Mouse (Mus musculus): ENCODE measurements around the gene Adam10. TPM values are rescaled to one million over a fixed set of nuclear protein-coding genes. Genes with fewer than 3 reads are reported as not detected.
A peak's percentile ranks its signal among the peaks of the same experiment; 100 is the strongest.

Gene Adam10
- polyA plus RNA-seq, 1 experiment from 2014 or later, result 70.3 TPM

- ATAC-seq (replicated peaks; ENCODE audit: insufficient number of reproducible peaks, low FRiP score, low TSS enrichment, low read depth) (no peak), DNase-seq (ENCODE audit: low spot score) (no peak)
- 70% methylated on average over 7 of the region's 7 CpGs for WGBS
- no peak overlapping the region for H3K4me3 ChIP-seq (ENCODE audit: low read depth, low read length)
- no peak overlapping the region for H3K4me2 ChIP-seq (ENCODE audit: low read depth, low read length)
- H3K27me3 ChIP-seq (ENCODE audit: control insufficient read depth, insufficient read depth, low read length), result no peaks in the 10 kb centered on the region
- H3K27ac ChIP-seq (replicated peaks; ENCODE audit: low read depth, low read length), result no peak overlapping the region
- H3K9me3 ChIP-seq (replicated peaks; ENCODE audit: control insufficient read depth, low read length), result no peaks in the 10 kb centered on the region
- H3K9ac ChIP-seq (replicated peaks; ENCODE audit: low read length), result no peak overlapping the region
- no peaks in the 10 kb centered on the region for H3K36me3 ChIP-seq (replicated peaks; ENCODE audit: control insufficient read depth, insufficient read depth, low read depth, low read length)
- H3K4me1 ChIP-seq (ENCODE audit: control insufficient read depth, insufficient read depth, low read length), result no peaks in the 10 kb centered on the region
These were observed 12.0 kb upstream of the Adam10 start for GRCm38 (mm10) chr9:70666811-70667210.

- H3K4me2 ChIP-seq (ENCODE audit: low read depth, low read length), result no peak overlapping the region
- H3K27ac ChIP-seq (replicated peaks; ENCODE audit: low read depth, low read length), result no peak overlapping the region
- ATAC-seq (replicated peaks; ENCODE audit: insufficient number of reproducible peaks, low FRiP score, low TSS enrichment, low read depth) (no peak), DNase-seq (ENCODE audit: low spot score) (no peak)
- H3K4me1 ChIP-seq (ENCODE audit: control insufficient read depth, insufficient read depth, low read length), result no peaks in the 10 kb centered on the region
- H3K9ac ChIP-seq (replicated peaks; ENCODE audit: low read length), result no peak overlapping the region
- no peaks in the 10 kb centered on the region for H3K9me3 ChIP-seq (replicated peaks; ENCODE audit: control insufficient read depth, low read length)
- no peak overlapping the region for H3K4me3 ChIP-seq (ENCODE audit: low read depth, low read length)
- H3K27me3 ChIP-seq (ENCODE audit: control insufficient read depth, insufficient read depth, low read length), result no peaks in the 10 kb centered on the region
- H3K36me3 ChIP-seq (replicated peaks; ENCODE audit: control insufficient read depth, insufficient read depth, low read depth, low read length), result no peaks in the 10 kb centered on the region
These were observed 10.7 kb upstream of the Adam10 start for GRCm38 (mm10) chr9:70668048-70668447.

- 57% methylated on average over 2 of the region's 2 CpGs for WGBS
- Histone ChIP-seq H3K4me2 (ENCODE audit: low read depth, low read length) (no peak overlapping the region), H3K36me3 (replicated peaks; ENCODE audit: control insufficient read depth, insufficient read depth, low read depth, low read length) (no peaks in the 10 kb centered on the region), H3K4me3 (ENCODE audit: low read depth, low read length) (no peak overlapping the region), H3K4me1 (ENCODE audit: control insufficient read depth, insufficient read depth, low read length) (no peaks in the 10 kb centered on the region), H3K9me3 (replicated peaks; ENCODE audit: control insufficient read depth, low read length) (no peaks in the 10 kb centered on the region), H3K9ac (replicated peaks; ENCODE audit: low read length) (no peak overlapping the region), H3K27me3 (ENCODE audit: control insufficient read depth, insufficient read depth, low read length) (no peaks in the 10 kb centered on the region), H3K27ac (replicated peaks; ENCODE audit: low read depth, low read length) (no peak overlapping the region)
- ATAC-seq (replicated peaks; ENCODE audit: insufficient number of reproducible peaks, low FRiP score, low TSS enrichment, low read depth), result no peak
- no peak for DNase-seq (ENCODE audit: low spot score)
These were observed 9.6 kb upstream of the Adam10 start for GRCm38 (mm10) chr9:70669197-70669596.

- Histone ChIP-seq H3K27me3 (ENCODE audit: control insufficient read depth, insufficient read depth, low read length) (no peaks in the 10 kb centered on the region), H3K4me1 (ENCODE audit: control insufficient read depth, insufficient read depth, low read length) (no peaks in the 10 kb centered on the region), H3K4me3 (ENCODE audit: low read depth, low read length) (no peak overlapping the region), H3K9me3 (replicated peaks; ENCODE audit: control insufficient read depth, low read length) (no peaks in the 10 kb centered on the region), H3K4me2 (ENCODE audit: low read depth, low read length) (no peak overlapping the region), H3K9ac (replicated peaks; ENCODE audit: low read length) (no peak overlapping the region), H3K36me3 (replicated peaks; ENCODE audit: control insufficient read depth, insufficient read depth, low read depth, low read length) (no peaks in the 10 kb centered on the region), H3K27ac (replicated peaks; ENCODE audit: low read depth, low read length) (no peak overlapping the region)
- 94% methylated on average over 6 of the region's 6 CpGs for WGBS
- DNase-seq (ENCODE audit: low spot score) (no peak), ATAC-seq (replicated peaks; ENCODE audit: insufficient number of reproducible peaks, low FRiP score, low TSS enrichment, low read depth) (no peak)
These were observed 8.4 kb upstream of the Adam10 start for GRCm38 (mm10) chr9:70670381-70670780.

GRCm38 (mm10) chr9:70671278-70671677 is 7.5 kb upstream of the Adam10 start:
- Histone ChIP-seq H3K4me3 (ENCODE audit: low read depth, low read length) (no peak overlapping the region), H3K9me3 (replicated peaks; ENCODE audit: control insufficient read depth, low read length) (no peaks in the 10 kb centered on the region), H3K27me3 (ENCODE audit: control insufficient read depth, insufficient read depth, low read length) (no peaks in the 10 kb centered on the region), H3K9ac (replicated peaks; ENCODE audit: low read length) (no peak overlapping the region), H3K4me1 (ENCODE audit: control insufficient read depth, insufficient read depth, low read length) (no peaks in the 10 kb centered on the region), H3K27ac (replicated peaks; ENCODE audit: low read depth, low read length) (no peak overlapping the region), H3K36me3 (replicated peaks; ENCODE audit: control insufficient read depth, insufficient read depth, low read depth, low read length) (no peaks in the 10 kb centered on the region), H3K4me2 (ENCODE audit: low read depth, low read length) (no peak overlapping the region)
- ATAC-seq (replicated peaks; ENCODE audit: insufficient number of reproducible peaks, low FRiP score, low TSS enrichment, low read depth) (no peak), DNase-seq (ENCODE audit: low spot score) (no peak)
- WGBS, result 76% methylated on average over 6 of the region's 6 CpGs

GRCm38 (mm10) chr9:70671772-70672579 is 6.8 kb upstream of the Adam10 start:
- Histone ChIP-seq H3K4me2 (ENCODE audit: low read depth, low read length) (no peak overlapping the region), H3K4me1 (ENCODE audit: control insufficient read depth, insufficient read depth, low read length) (no peaks in the 10 kb centered on the region), H3K4me3 (ENCODE audit: low read depth, low read length) (no peak overlapping the region), H3K9me3 (replicated peaks; ENCODE audit: control insufficient read depth, low read length) (no peaks in the 10 kb centered on the region), H3K27me3 (ENCODE audit: control insufficient read depth, insufficient read depth, low read length) (no peaks in the 10 kb centered on the region), H3K36me3 (replicated peaks; ENCODE audit: control insufficient read depth, insufficient read depth, low read depth, low read length) (no peaks in the 10 kb centered on the region), H3K9ac (replicated peaks; ENCODE audit: low read length) (no peak overlapping the region), H3K27ac (replicated peaks; ENCODE audit: low read depth, low read length) (no peak overlapping the region)
- ATAC-seq (replicated peaks; ENCODE audit: insufficient number of reproducible peaks, low FRiP score, low TSS enrichment, low read depth) (no peak), DNase-seq (ENCODE audit: low spot score) (no peak)
- WGBS, result 47% methylated on average over 10 of the region's 10 CpGs

- Histone ChIP-seq H3K9ac (replicated peaks; ENCODE audit: low read length) (no peak overlapping the region), H3K4me2 (ENCODE audit: low read depth, low read length) (no peak overlapping the region), H3K27ac (replicated peaks; ENCODE audit: low read depth, low read length) (no peak overlapping the region), H3K9me3 (replicated peaks; ENCODE audit: control insufficient read depth, low read length) (no peaks in the 10 kb centered on the region), H3K36me3 (replicated peaks; ENCODE audit: control insufficient read depth, insufficient read depth, low read depth, low read length) (no peaks in the 10 kb centered on the region), H3K27me3 (ENCODE audit: control insufficient read depth, insufficient read depth, low read length) (no peaks in the 10 kb centered on the region), H3K4me1 (ENCODE audit: control insufficient read depth, insufficient read depth, low read length) (no peaks in the 10 kb centered on the region), H3K4me3 (ENCODE audit: low read depth, low read length) (no peak overlapping the region)
- ATAC-seq (replicated peaks; ENCODE audit: insufficient number of reproducible peaks, low FRiP score, low TSS enrichment, low read depth), result no peak
- peak; percentile 62 for DNase-seq (ENCODE audit: low spot score)
- 54% methylated on average over 4 of the region's 4 CpGs for WGBS
These were observed 5.1 kb upstream of the Adam10 start for GRCm38 (mm10) chr9:70673656-70674055.

GRCm38 (mm10) chr9:70675117-70675516 is 3.7 kb upstream of the Adam10 start:
- Histone ChIP-seq H3K9me3 (replicated peaks; ENCODE audit: control insufficient read depth, low read length) (no peaks in the 10 kb centered on the region), H3K4me3 (ENCODE audit: low read depth, low read length) (no peak overlapping the region), H3K4me1 (ENCODE audit: control insufficient read depth, insufficient read depth, low read length) (no peaks in the 10 kb centered on the region), H3K36me3 (replicated peaks; ENCODE audit: control insufficient read depth, insufficient read depth, low read depth, low read length) (no peaks in the 10 kb centered on the region), H3K9ac (replicated peaks; ENCODE audit: low read length) (no peak overlapping the region), H3K27ac (replicated peaks; ENCODE audit: low read depth, low read length) (no peak overlapping the region), H3K27me3 (ENCODE audit: control insufficient read depth, insufficient read depth, low read length) (no peaks in the 10 kb centered on the region), H3K4me2 (ENCODE audit: low read depth, low read length) (no peak overlapping the region)
- WGBS, result 81% methylated on average over 4 of the region's 4 CpGs
- no peak for ATAC-seq (replicated peaks; ENCODE audit: insufficient number of reproducible peaks, low FRiP score, low TSS enrichment, low read depth)
- no peak for DNase-seq (ENCODE audit: low spot score)

Data from embryonic facial prominence, embryonic 11.5 days (tissue).